Mouse (Mus musculus) forebrain, embryonic 11.5 days (tissue): ENCODE measurements at regions not wholly inside any gene's neighbourhood (a gene's known extent, or its start where the extent isn't known, plus 50 kb on each side); places are given as distances from the start of the nearest gene placed in this dataset.

ENCODE experiments used
- ATAC-seq: fragments of 200-750 bp; cut with Nextera tagmentation; replicated peaks from 2 replicates; pipeline ENCODE4 v1.8.0; 2017; ENCODE audit warnings: moderate TSS enrichment; ENCODE audit not compliant: low FRiP score
- DNase-seq: peaks from one replicate; pipeline ENCODE4 v3.0.0-alpha.2; 2017; ENCODE audit warnings: low spot score
- H3K27ac ChIP-seq: fragments of 300-500 bp; sonication (generic); 2 replicates; pipeline ENCODE4 v1.5.1; 2014; ENCODE audit warnings: low read depth, low read length
- H3K27me3 ChIP-seq: fragments of 300-500 bp; sonication (generic); 2 replicates; pipeline ENCODE4 v1.6.1; 2014; ENCODE audit warnings: mild to moderate bottlenecking, low read length, mixed read lengths; ENCODE audit not compliant: control insufficient read depth, insufficient read depth
- H3K36me3 ChIP-seq: fragments of 300-500 bp; sonication (generic); 2 replicates; pipeline ENCODE4 v1.6.1; 2014; ENCODE audit warnings: mild to moderate bottlenecking, low read length, moderate library complexity, mixed read lengths; ENCODE audit not compliant: control insufficient read depth, insufficient read depth
- H3K4me1 ChIP-seq: fragments of 300-500 bp; sonication (generic); replicated peaks from 2 replicates; pipeline ENCODE4 v1.6.1; 2014; ENCODE audit warnings: low read length, mixed read lengths; ENCODE audit not compliant: control insufficient read depth, insufficient read depth
- H3K4me2 ChIP-seq: fragments of 300-500 bp; sonication (generic); 2 replicates; pipeline ENCODE4 v1.6.1; 2014; ENCODE audit warnings: low read depth, mild to moderate bottlenecking, low read length, moderate library complexity, mixed read lengths; ENCODE audit not compliant: severe bottlenecking
- H3K4me3 ChIP-seq: fragments of 300-500 bp; sonication (generic); 2 replicates; pipeline ENCODE4 v1.5.1; 2014; ENCODE audit warnings: low read depth, low read length
- H3K9ac ChIP-seq: fragments of 300-500 bp; sonication (generic); 2 replicates; pipeline ENCODE4 v1.6.1; 2014; ENCODE audit warnings: low read length
- H3K9me3 ChIP-seq: fragments of 300-500 bp; sonication (generic); 2 replicates; pipeline ENCODE4 v1.6.1; 2016; ENCODE audit warnings: low read length, mixed read lengths; ENCODE audit not compliant: control insufficient read depth
- WGBS: fragments of 180-500 bp; shearing (Covaris S2); extraction: QIAGEN DNeasy Blood & Tissue Kit; methylation state at CpG from one replicate; pipeline ENCODE4 v1.1.7; 2014; 5-methylcytosine and 5-hydroxymethylcytosine counted together

GRCm38 (mm10) chr11:17546286-17546685, 288.9 kb downstream of the C1d start:
- ATAC-seq (no peak), DNase-seq (no peak)
- no peaks in the 10 kb centered on the region for H3K4me1 ChIP-seq
- H3K27ac ChIP-seq = no peak overlapping the region
- no peaks in the 10 kb centered on the region for H3K9me3 ChIP-seq
- H3K36me3 ChIP-seq = no peaks in the 10 kb centered on the region
- H3K4me2 ChIP-seq = no peak overlapping the region
- H3K9ac ChIP-seq = no peak overlapping the region
- no peaks in the 10 kb centered on the region for H3K27me3 ChIP-seq
- no peak overlapping the region for H3K4me3 ChIP-seq

- no peak for DNase-seq
- H3K9me3 ChIP-seq = no peaks in the 10 kb centered on the region
- H3K4me3 ChIP-seq = no peak overlapping the region
- no peak overlapping the region for H3K4me2 ChIP-seq
- no peak overlapping the region for H3K27ac ChIP-seq
- H3K9ac ChIP-seq = no peak overlapping the region
- no peak for ATAC-seq
- H3K36me3 ChIP-seq = no peaks in the 10 kb centered on the region
- H3K4me1 ChIP-seq = no peaks in the 10 kb centered on the region
- 86% methylated on average over 5 of the region's 5 CpGs for WGBS
- H3K27me3 ChIP-seq = no peaks in the 10 kb centered on the region
Observed at GRCm38 (mm10) chr11:17549148-17549547, 291.8 kb downstream of the C1d start.

DNA sequence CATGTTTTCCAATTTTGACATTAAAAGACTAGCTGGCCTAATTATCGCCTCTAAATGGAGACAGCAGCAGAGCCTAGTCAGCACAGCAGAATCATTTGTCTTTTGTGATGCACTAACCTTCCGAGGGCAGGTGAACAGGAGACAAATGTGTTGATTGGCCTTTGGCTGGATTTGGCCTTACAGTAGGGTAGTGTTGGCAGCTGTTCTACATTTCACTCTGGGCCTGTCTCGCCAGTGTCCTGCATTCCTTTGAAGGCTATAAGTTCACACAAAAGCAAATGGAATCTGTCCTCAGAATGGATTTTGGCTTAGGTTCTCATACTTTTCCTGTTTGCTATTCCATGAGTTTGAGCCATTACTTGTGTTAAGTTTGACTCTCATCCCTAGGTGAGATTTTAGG, 297.9 kb downstream of the C1d start:
- no peak overlapping the region for H3K9ac ChIP-seq
- H3K9me3 ChIP-seq = no peaks in the 10 kb centered on the region
- no peaks in the 10 kb centered on the region for H3K36me3 ChIP-seq
- H3K27ac ChIP-seq = no peak overlapping the region
- no peak for ATAC-seq
- 69% methylated on average over 3 of the region's 3 CpGs for WGBS
- no peak overlapping the region for H3K4me3 ChIP-seq
- no peak for DNase-seq
- H3K4me1 ChIP-seq = no peaks in the 10 kb centered on the region
- H3K4me2 ChIP-seq = no peak overlapping the region
- no peaks in the 10 kb centered on the region for H3K27me3 ChIP-seq

- H3K4me2 ChIP-seq = no peak overlapping the region
- WGBS = 79% methylated on average over 3 of the region's 3 CpGs
- ATAC-seq (no peak), DNase-seq (no peak)
- no peak overlapping the region for H3K9ac ChIP-seq
- H3K27ac ChIP-seq = no peak overlapping the region
- H3K4me1 ChIP-seq = no peaks in the 10 kb centered on the region
- H3K4me3 ChIP-seq = no peak overlapping the region
- H3K9me3 ChIP-seq = no peaks in the 10 kb centered on the region
- no peaks in the 10 kb centered on the region for H3K27me3 ChIP-seq
- no peaks in the 10 kb centered on the region for H3K36me3 ChIP-seq
Observed at GRCm38 (mm10) chr11:17591780-17592487, 334.6 kb downstream of the C1d start.

DNA sequence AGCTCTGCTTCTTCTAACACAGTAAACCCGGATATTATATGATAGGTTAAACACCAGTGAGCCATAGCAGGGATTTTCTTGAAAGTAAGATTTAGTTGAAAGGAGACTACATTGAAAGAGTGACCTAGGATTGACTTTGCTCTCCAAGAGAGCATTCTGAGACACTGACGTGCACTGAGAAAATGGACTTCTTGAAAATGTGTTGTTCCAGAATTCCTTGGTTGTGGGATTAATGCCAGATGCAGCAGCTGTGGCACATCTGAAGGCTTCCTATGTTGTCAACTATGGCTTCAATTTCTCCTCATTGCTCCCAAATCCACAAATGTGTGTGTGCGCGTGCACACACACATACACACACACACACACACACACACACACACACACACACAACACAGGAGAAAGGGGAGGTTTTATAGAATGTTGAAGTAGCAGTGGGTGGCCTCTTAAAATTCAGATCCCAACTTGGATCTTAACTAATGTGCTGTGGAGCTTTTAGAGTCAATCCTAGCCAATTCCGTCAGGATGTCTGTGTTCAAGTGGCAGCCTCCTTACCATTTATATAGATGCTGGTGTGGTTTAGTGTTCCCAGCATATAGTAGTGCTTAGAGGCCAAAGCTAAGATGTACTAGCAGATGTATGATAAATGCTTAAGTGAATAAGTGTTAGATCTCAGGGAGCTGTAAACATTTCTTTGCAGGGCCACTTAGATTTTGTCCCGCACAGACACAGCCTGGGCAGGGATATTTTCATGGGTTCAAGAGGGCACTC, 346.5 kb downstream of the C1d start:
- Histone ChIP-seq H3K4me2 (no peak overlapping the region), H3K27me3 (no peaks in the 10 kb centered on the region), H3K4me3 (no peak overlapping the region), H3K9ac (no peak overlapping the region), H3K27ac (no peak overlapping the region), H3K4me1 (no peaks in the 10 kb centered on the region), H3K9me3 (no peaks in the 10 kb centered on the region), H3K36me3 (no peaks in the 10 kb centered on the region)
- ATAC-seq (no peak), DNase-seq (no peak)
- 80% methylated on average over 6 of the region's 6 CpGs for WGBS

DNA sequence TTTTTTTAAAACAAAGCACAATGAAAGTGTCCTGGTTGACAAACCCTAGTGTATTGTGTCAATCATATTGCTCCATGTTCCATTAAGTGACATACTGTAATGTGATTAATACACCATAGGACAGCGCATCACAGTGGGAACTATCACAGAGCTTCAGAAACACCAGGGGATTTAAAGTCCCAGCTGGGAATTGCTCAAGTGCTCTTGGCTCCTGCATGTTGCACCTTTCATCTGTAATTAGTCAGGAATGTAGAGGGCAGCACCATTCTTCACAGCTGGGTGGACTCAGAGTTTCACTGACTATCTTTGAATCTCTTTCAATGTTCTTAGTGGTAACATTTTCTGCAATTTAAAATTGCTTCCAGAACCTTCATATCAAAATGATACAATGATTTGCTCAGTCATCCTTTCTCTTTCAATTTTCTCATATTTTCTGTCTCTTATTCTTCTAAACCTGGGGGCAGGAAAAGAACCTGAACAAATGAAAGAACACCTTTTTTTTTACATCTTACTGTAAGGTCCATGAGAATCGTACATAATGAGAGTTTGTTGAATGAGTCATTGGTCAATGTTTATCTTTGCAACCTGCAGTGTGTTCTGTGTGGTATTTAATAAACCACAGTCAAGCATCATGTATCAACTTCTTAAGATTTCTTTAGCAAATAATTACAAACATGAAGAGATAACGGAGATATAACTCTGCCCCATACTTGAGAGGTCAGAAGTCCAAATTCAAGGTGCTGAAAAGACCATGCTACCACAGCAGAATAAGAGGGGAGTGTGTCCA, 333.0 kb downstream of the Etaa1 start:
- no peaks in the 10 kb centered on the region for H3K9me3 ChIP-seq
- H3K9ac ChIP-seq = no peak overlapping the region
- no peak overlapping the region for H3K27ac ChIP-seq
- H3K4me3 ChIP-seq = no peak overlapping the region
- no peaks in the 10 kb centered on the region for H3K4me1 ChIP-seq
- no peaks in the 10 kb centered on the region for H3K36me3 ChIP-seq
- no peak for DNase-seq
- ATAC-seq = no peak
- H3K4me2 ChIP-seq = no peak overlapping the region
- 82% methylated on average over 3 of the region's 3 CpGs for WGBS
- no peaks in the 10 kb centered on the region for H3K27me3 ChIP-seq

GRCm38 (mm10) chr11:17629541-17630171, 324.0 kb downstream of the Etaa1 start:
- Histone ChIP-seq H3K9ac (no peak overlapping the region), H3K4me1 (no peaks in the 10 kb centered on the region), H3K9me3 (no peaks in the 10 kb centered on the region), H3K4me3 (no peak overlapping the region), H3K36me3 (no peaks in the 10 kb centered on the region), H3K4me2 (no peak overlapping the region), H3K27ac (no peak overlapping the region), H3K27me3 (no peaks in the 10 kb centered on the region)
- 88% methylated on average over 2 of the region's 2 CpGs for WGBS
- no peak for ATAC-seq
- no peak for DNase-seq

- no peak overlapping the region for H3K4me2 ChIP-seq
- WGBS = no CpG with 5 or more reads among the region's 1 CpGs
- no peak for ATAC-seq
Observed at GRCm38 (mm10) chr11:17630172-17630553, 323.5 kb downstream of the Etaa1 start.

More at GRCm38 (mm10) chr11:17630172-17630553, 323.5 kb downstream of the Etaa1 start:
- DNase-seq = no peak
- Histone ChIP-seq H3K36me3 (no peaks in the 10 kb centered on the region), H3K27ac (no peak overlapping the region), H3K4me1 (no peaks in the 10 kb centered on the region), H3K9me3 (no peaks in the 10 kb centered on the region), H3K27me3 (no peaks in the 10 kb centered on the region), H3K9ac (no peak overlapping the region), H3K4me3 (no peak overlapping the region)
